Mouse (Mus musculus): ENCODE measurements around the gene Odf4. TPM values are rescaled to one million over a fixed set of nuclear protein-coding genes. Genes with fewer than 3 reads are reported as not detected.
"Not testable (repeated sequence)": the region's sequence is repeated elsewhere in the genome, so short reads cannot be mapped to it uniquely, and the experiment has no call there.

Gene Odf4
- polyA plus RNA-seq (2015; fragmentation: Nextera tagmentation; extraction: Ambion mirVana) = 0.64 and 1.3 TPM in 2 replicates

DNA sequence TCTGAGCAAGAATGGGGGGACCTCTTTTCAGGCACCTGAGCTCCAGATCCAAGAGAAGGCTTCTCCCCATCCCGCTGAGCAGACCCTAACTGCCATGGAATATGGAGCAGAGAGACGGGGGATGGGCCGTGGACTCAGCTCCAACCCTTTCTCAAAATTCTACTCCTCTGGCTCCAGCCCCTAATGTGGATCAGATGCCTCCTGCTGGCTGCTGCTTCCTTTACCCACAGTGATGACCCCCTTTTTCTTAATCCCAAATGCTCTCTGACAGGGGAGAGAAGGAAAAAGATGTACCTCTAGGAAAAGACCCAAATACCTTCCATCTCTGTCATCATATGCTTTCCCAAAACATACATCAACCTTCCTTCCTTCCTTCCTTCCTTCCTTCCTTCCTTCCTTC, at the start of gene Odf4:
Gene Odf4 (minus strand): TSS at position 101 of the 400 bp plus-strand sequence.
- no peaks in the 10 kb centered on the region for H3K4me1 ChIP-seq
- H3K9me3 ChIP-seq (replicated peaks) = no peaks in the 10 kb centered on the region
- H3K36me3 ChIP-seq = no peaks in the 10 kb centered on the region
- H3K27me3 ChIP-seq (replicated peaks) = no peaks in the 10 kb centered on the region
- WGBS = 86% methylated on average over 3 of the region's 3 CpGs
- no peak within 1 kb of the TSS for H3K27ac ChIP-seq (replicated peaks)
- H3K4me2 ChIP-seq = no peak within 1 kb of the TSS
- no peak within 1 kb of the TSS for H3K4me3 ChIP-seq (replicated peaks)
- ATAC-seq (ENCODE audit: low FRiP score) = no peak
- no peak within 1 kb of the TSS for H3K9ac ChIP-seq (replicated peaks)

DNA sequence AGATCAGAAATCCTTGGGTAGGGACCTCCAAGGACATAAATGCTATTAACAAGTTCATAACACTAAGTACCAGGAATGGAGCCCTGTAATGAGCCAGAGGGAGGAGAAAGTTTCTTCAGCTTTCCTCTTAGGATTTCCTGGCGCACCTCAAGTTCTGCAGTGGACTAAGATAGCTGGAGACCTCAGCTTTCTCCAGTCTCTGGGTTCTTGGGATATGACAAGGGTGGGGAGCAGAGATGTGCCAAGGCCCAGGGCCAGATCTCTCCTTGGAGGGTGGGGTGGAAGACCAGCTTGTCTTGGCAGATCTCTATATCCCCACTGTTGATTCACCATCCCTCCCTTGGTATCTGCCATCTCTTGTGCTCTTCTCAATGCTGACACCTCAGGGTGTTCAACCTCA, 48.7 kb upstream of the Odf4 start:
- Histone ChIP-seq H3K4me2 (no peak overlapping the region), H3K27ac (replicated peaks) (no peak overlapping the region), H3K9ac (replicated peaks) (no peak overlapping the region), H3K27me3 (replicated peaks) (no peaks in the 10 kb centered on the region), H3K36me3 (no peaks in the 10 kb centered on the region), H3K4me1 (peaks cover 11% of the 10 kb centered on the region), H3K4me3 (replicated peaks) (no peak overlapping the region), H3K9me3 (replicated peaks) (no peaks in the 10 kb centered on the region)
- no peak for ATAC-seq (ENCODE audit: low FRiP score)
- WGBS = 91% methylated on average over 1 of the region's 1 CpGs

GRCm38 (mm10) chr11:68975085-68975484, 48.2 kb upstream of the Odf4 start, which contains the start of gene Rangrf:
Gene Rangrf (minus strand): TSS chr11:68975185.
- ATAC-seq (ENCODE audit: low FRiP score) = no peak
- peaks cover 11% of the 10 kb centered on the region for H3K4me1 ChIP-seq
- H3K9ac ChIP-seq (replicated peaks) = 0 out of 2 replicates have a peak within 1 kb of the TSS, but pooled peaks have one; percentile 29
- 81% methylated on average over 7 of the region's 7 CpGs for WGBS
- no peak within 1 kb of the TSS for H3K27ac ChIP-seq (replicated peaks)
- H3K9me3 ChIP-seq (replicated peaks) = no peaks in the 10 kb centered on the region
- H3K4me3 ChIP-seq (replicated peaks) = peak within 1 kb of the TSS; percentile 46
- H3K27me3 ChIP-seq (replicated peaks) = no peaks in the 10 kb centered on the region
- no peaks in the 10 kb centered on the region for H3K36me3 ChIP-seq
- H3K4me2 ChIP-seq = peak within 1 kb of the TSS; percentile 72

DNA sequence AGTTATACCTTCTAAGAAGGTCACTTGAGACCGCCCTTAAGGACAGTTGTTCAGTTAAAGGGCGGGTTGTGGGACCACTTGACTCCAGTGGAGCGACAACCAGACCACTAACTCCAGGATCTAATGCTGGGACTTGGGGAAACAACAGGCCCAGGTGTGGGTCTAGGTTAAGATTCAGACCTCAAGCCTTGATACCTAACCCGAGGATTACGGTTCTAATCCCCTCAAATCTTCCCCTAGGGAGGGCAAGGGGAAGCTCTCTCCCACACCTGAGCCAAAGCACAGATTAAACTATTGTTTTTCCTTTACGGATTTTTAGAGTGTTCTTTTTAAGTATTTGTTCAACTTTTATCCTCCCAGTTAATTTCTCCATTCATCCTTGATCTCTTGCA, 47.2 kb upstream of the Odf4 start:
- Histone ChIP-seq H3K4me3 (replicated peaks) (peak overlapping the region; percentile 46), H3K36me3 (no peaks in the 10 kb centered on the region), H3K4me1 (peaks cover 11% of the 10 kb centered on the region), H3K9ac (replicated peaks) (0 out of 2 replicates have a peak overlapping the region, but pooled peaks have one; percentile 29), H3K27ac (replicated peaks) (no peak overlapping the region), H3K4me2 (peak overlapping the region; percentile 72), H3K9me3 (replicated peaks) (no peaks in the 10 kb centered on the region), H3K27me3 (replicated peaks) (no peaks in the 10 kb centered on the region; the same call in 1 of the 2 replicates)
- WGBS = 37% methylated on average over 6 of the region's 6 CpGs
- no peak for ATAC-seq (ENCODE audit: low FRiP score)

DNA sequence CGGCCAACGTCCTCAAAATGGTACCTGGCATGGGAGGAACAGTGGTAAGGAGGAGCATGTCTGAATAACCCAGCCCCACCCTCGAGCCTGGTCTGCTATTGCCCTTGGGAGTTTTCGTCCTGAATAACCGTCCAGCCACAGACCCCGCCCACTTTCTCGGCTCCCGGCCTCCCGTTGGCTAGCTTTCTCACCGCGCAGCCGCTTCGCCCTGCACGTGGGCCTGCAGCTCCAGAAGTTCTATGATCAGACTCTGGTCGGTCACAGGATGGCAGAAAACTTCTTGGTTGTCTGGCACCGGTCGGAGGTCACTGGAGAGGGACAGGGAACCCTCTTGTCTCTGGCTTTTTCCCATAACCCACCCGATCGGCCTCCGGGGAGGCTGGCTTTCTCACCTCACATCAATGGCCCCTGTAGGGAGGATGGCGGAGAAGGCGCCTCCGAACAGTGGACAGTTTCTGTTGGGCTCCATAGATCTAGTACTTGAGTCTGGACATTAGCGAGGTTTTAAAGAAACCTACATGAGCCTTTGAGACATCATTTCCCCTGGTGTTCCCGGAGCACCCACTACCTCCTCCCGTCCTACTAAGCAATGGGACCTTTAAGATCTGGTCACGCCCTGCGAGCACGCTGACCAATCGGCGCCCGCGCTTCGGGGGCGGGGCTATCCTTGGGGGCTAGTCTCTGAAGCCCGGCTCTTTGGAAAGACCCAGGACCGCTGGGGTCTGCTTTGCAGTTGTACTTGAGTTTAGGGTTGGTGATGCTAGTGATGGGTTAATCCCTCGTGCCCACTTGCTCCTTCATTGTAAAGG, 46.6 kb upstream of the Odf4 start:
- Histone ChIP-seq H3K9ac (replicated peaks) (peak overlapping the region; percentile 29), H3K4me2 (peak overlapping the region; percentile 72), H3K4me3 (replicated peaks) (peak overlapping the region; percentile 46), H3K4me1 (peaks cover 17% of the 10 kb centered on the region)
- H3K36me3 ChIP-seq; H3K27me3 ChIP-seq (replicated peaks); H3K9me3 ChIP-seq (replicated peaks); H3K27ac ChIP-seq (replicated peaks): not testable (repeated sequence)
- WGBS = under 1% methylated on average over 38 of the region's 38 CpGs
- ATAC-seq (ENCODE audit: low FRiP score) = peak; percentile 90

GRCm38 (mm10) chr11:68970232-68970631, 43.4 kb upstream of the Odf4 start:
- Histone ChIP-seq H3K9me3 (replicated peaks) (no peaks in the 10 kb centered on the region), H3K36me3 (no peaks in the 10 kb centered on the region), H3K9ac (replicated peaks) (no peak overlapping the region), H3K4me2 (no peak overlapping the region), H3K27ac (replicated peaks) (no peak overlapping the region), H3K27me3 (replicated peaks) (no peaks in the 10 kb centered on the region; the same call in 1 of the 2 replicates), H3K4me3 (replicated peaks) (no peak overlapping the region), H3K4me1 (peaks cover 28% of the 10 kb centered on the region)
- no peak for ATAC-seq (ENCODE audit: low FRiP score)
- WGBS = 78% methylated on average over 4 of the region's 4 CpGs

- H3K9ac ChIP-seq (replicated peaks) = 0 out of 2 replicates have a peak overlapping the region, but pooled peaks have one; percentile 41
Measured at GRCm38 (mm10) chr11:68968752-68969151, 41.9 kb upstream of the Odf4 start.

GRCm38 (mm10) chr11:68967337-68968282, 40.7 kb upstream of the Odf4 start, which contains the start of gene Slc25a35:
Gene Slc25a35 (plus strand): TSS chr11:68968131.
- Histone ChIP-seq H3K9ac (replicated peaks) (peak within 1 kb of the TSS; percentile 77), H3K9me3 (replicated peaks) (no peaks in the 10 kb centered on the region), H3K4me2 (peak within 1 kb of the TSS; percentile 94), H3K4me1 (peaks cover 17% of the 10 kb centered on the region), H3K36me3 (no peaks in the 10 kb centered on the region), H3K27ac (replicated peaks) (peak within 1 kb of the TSS; percentile 78), H3K4me3 (replicated peaks) (peak within 1 kb of the TSS; percentile 68), H3K27me3 (replicated peaks) (no peaks in the 10 kb centered on the region; the same call in 1 of the 2 replicates)
- peak; percentile 96 for ATAC-seq (ENCODE audit: low FRiP score)
- WGBS = under 1% methylated on average over 50 of the region's 50 CpGs

More at GRCm38 (mm10) chr11:68968752-68969151, 41.9 kb upstream of the Odf4 start:
- no peaks in the 10 kb centered on the region for H3K36me3 ChIP-seq
- ATAC-seq (ENCODE audit: low FRiP score) = no peak
- H3K4me1 ChIP-seq = peaks cover 25% of the 10 kb centered on the region
- no peak overlapping the region for H3K27ac ChIP-seq (replicated peaks)
- H3K27me3 ChIP-seq (replicated peaks) = no peaks in the 10 kb centered on the region; the same call in 1 of the 2 replicates
- 92% methylated on average over 11 of the region's 11 CpGs for WGBS
- H3K4me2 ChIP-seq = peak overlapping the region; percentile 94
- no peaks in the 10 kb centered on the region for H3K9me3 ChIP-seq (replicated peaks)
- no peak overlapping the region for H3K4me3 ChIP-seq (replicated peaks)

DNA sequence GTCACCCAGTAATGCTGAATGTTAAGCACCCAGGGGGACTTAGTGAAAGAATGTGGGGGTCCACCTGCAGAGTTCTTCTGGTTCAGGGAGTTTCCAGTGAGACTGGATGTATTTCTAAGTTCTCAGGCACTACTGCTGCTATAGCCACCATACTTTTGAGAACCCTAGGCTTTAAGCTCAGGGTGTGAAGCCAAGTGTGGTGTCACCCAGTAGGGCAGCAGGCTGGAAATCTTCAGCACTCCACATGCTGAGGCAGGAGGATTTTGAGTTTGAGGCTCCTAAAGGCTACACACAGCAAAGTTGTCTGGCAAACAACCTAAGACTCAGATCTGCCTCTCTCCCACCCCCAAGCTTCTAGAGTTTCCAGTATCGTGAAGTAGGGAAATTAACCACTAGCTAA, 39.7 kb upstream of the Odf4 start:
- Histone ChIP-seq H3K27ac (replicated peaks) (no peak overlapping the region), H3K9ac (replicated peaks) (no peak overlapping the region), H3K4me2 (no peak overlapping the region; the same call in 1 of the 2 replicates), H3K27me3 (replicated peaks) (no peaks in the 10 kb centered on the region; the same call in 1 of the 2 replicates), H3K36me3 (no peaks in the 10 kb centered on the region), H3K4me1 (peaks cover 17% of the 10 kb centered on the region), H3K9me3 (replicated peaks) (no peaks in the 10 kb centered on the region), H3K4me3 (replicated peaks) (0 out of 2 replicates have a peak overlapping the region, but pooled peaks have one; percentile 68)
- no peak for ATAC-seq (ENCODE audit: low FRiP score)
- WGBS = 50% methylated on average over 1 of the region's 1 CpGs

DNA sequence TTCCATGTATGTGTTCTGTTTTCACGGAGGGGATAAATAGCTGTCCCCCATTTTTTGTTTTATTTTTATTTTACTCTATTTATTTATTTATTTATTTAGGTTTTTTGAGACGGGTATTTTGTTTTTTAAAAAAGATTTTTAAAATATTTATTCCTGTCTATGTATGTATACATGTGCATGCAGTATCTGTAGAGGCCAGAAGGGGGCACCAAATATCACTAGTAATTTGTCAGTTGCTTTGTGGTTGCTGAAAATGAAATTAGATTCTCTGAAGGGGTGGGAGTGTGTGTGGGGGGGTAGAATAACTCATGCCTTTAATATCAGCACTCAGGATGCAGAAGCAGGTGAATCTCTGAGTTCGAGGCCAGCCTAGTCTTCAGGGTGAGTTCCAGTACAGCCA, 39.0 kb upstream of the Odf4 start:
- ATAC-seq (ENCODE audit: low FRiP score) = no peak
- H3K4me3 ChIP-seq (replicated peaks) = no peak overlapping the region

GRCm38 (mm10) chr11:68965050-68965449, 38.2 kb upstream of the Odf4 start:
- Histone ChIP-seq H3K4me1 (peaks cover 17% of the 10 kb centered on the region), H3K27ac (replicated peaks) (no peak overlapping the region), H3K9me3 (replicated peaks) (no peaks in the 10 kb centered on the region), H3K36me3 (no peaks in the 10 kb centered on the region), H3K9ac (replicated peaks) (no peak overlapping the region), H3K4me3 (replicated peaks) (no peak overlapping the region), H3K27me3 (replicated peaks) (no peaks in the 10 kb centered on the region; the same call in 1 of the 2 replicates), H3K4me2 (no peak overlapping the region)
- ATAC-seq (ENCODE audit: low FRiP score) = no peak

More for the DNA sequence above, 39.0 kb upstream of the Odf4 start:
- H3K9ac ChIP-seq (replicated peaks) = no peak overlapping the region
- no peak overlapping the region for H3K4me2 ChIP-seq
- no peaks in the 10 kb centered on the region for H3K36me3 ChIP-seq
- no peaks in the 10 kb centered on the region; the same call in 1 of the 2 replicates for H3K27me3 ChIP-seq (replicated peaks)
- H3K4me1 ChIP-seq = peaks cover 17% of the 10 kb centered on the region
- no peaks in the 10 kb centered on the region for H3K9me3 ChIP-seq (replicated peaks)
- no peak overlapping the region for H3K27ac ChIP-seq (replicated peaks)
- WGBS = 36% methylated on average over 3 of the region's 3 CpGs

Data from neural tube, embryonic 15.5 days (tissue).